Mouse (Mus musculus): ENCODE data around the gene Gba. TPM values are rescaled to one million over a fixed set of nuclear protein-coding genes. Genes with fewer than 3 reads are reported as not detected.

Gene Gba
- 119 TPM for polyA plus RNA-seq (2017; shearing (Covaris generic))

GRCm38 (mm10) chr3:89202253-89203141 lies at the start of gene Gba:
Gene Gba (plus strand): TSS chr3:89202928.

GRCm38 (mm10) chr3:89159616-89160344 lies 42.9 kb upstream of the Gba start, which contains the start of gene Hcn3:
Gene Hcn3 (minus strand): TSS chr3:89160196.

GRCm38 (mm10) chr3:89164506-89165267 lies 38.0 kb upstream of the Gba start, which contains the start of gene Clk2:
Gene Clk2 (plus strand): TSS chr3:89164795.

GRCm38 (mm10) chr3:89177242-89178106 lies 25.3 kb upstream of the Gba start, which contains the start of gene Scamp3:
Gene Scamp3 (plus strand): TSS chr3:89177473.

GRCm38 (mm10) chr3:89183058-89183958 lies 19.4 kb upstream of the Gba start, which contains the start of gene Fam189b:
Gene Fam189b (plus strand): TSS chr3:89183143.

GRCm38 (mm10) chr3:89214681-89215411 lies 12.1 kb downstream of the Gba start, which contains the start of gene Thbs3:
Gene Thbs3 (plus strand): TSS chr3:89215180.

GRCm38 (mm10) chr3:89226900-89227299 lies 24.2 kb downstream of the Gba start, which contains the start of gene Mtx1:
Gene Mtx1 (minus strand): TSS chr3:89227088.

GRCm38 (mm10) chr3:89228836-89229235 lies 26.1 kb downstream of the Gba start, which contains the start of gene Muc1:
Gene Muc1 (plus strand): TSS chr3:89229057.

GRCm38 (mm10) chr3:89245688-89246171 lies 43.0 kb downstream of the Gba start, which contains the start of gene Krtcap2:
Gene Krtcap2 (plus strand): TSS chr3:89245966.

GRCm38 (mm10) chr3:89246261-89247100 lies 43.8 kb downstream of the Gba start, which contains the start of gene Trim46:
Gene Trim46 (minus strand): TSS chr3:89246309.

Other genes starting within 250 kb of the Gba start
- 40.5 TPM for gene Rusc1, start 109.6 kb upstream of the Gba start, polyA plus RNA-seq (2017; shearing (Covaris generic))
- gene Gm43738, start 101.8 kb upstream of the Gba start, polyA plus RNA-seq (2017; shearing (Covaris generic)), result not detected
- gene Fdps, start 101.0 kb upstream of the Gba start, polyA plus RNA-seq (2017; shearing (Covaris generic)), result 75.6 TPM
- gene Pklr, start 66.8 kb upstream of the Gba start, polyA plus RNA-seq (2017; shearing (Covaris generic)), result not detected
- gene Hcn3, start 42.7 kb upstream of the Gba start, polyA plus RNA-seq (2017; shearing (Covaris generic)), result 2.4 TPM
- gene Clk2, start 38.1 kb upstream of the Gba start, polyA plus RNA-seq (2017; shearing (Covaris generic)), result 111 TPM
- 268 TPM for gene Scamp3, start 25.5 kb upstream of the Gba start, polyA plus RNA-seq (2017; shearing (Covaris generic))
- 236 TPM for gene Fam189b, start 19.8 kb upstream of the Gba start, polyA plus RNA-seq (2017; shearing (Covaris generic))
- gene Thbs3, start 12.3 kb downstream of the Gba start, polyA plus RNA-seq (2017; shearing (Covaris generic)), result 2.0 TPM
- 132 TPM for gene Mtx1, start 24.2 kb downstream of the Gba start, polyA plus RNA-seq (2017; shearing (Covaris generic))
- 1.1 TPM for gene Muc1, start 26.1 kb downstream of the Gba start, polyA plus RNA-seq (2017; shearing (Covaris generic))
- gene Krtcap2, start 43.0 kb downstream of the Gba start, polyA plus RNA-seq (2017; shearing (Covaris generic)), result 217 TPM
- 3.1 TPM for gene Trim46, start 43.4 kb downstream of the Gba start, polyA plus RNA-seq (2017; shearing (Covaris generic))
- 98.5 TPM for gene Dpm3, start 56.4 kb downstream of the Gba start, polyA plus RNA-seq (2017; shearing (Covaris generic))
- 270 TPM for gene Slc50a1, start 67.6 kb downstream of the Gba start, polyA plus RNA-seq (2017; shearing (Covaris generic))
- not detected for gene Efna1, start 78.2 kb downstream of the Gba start, polyA plus RNA-seq (2017; shearing (Covaris generic))
- not detected for gene Efna3, start 120.0 kb downstream of the Gba start, polyA plus RNA-seq (2017; shearing (Covaris generic))
- 0.55 TPM for gene Efna4, start 135.1 kb downstream of the Gba start, polyA plus RNA-seq (2017; shearing (Covaris generic))
- gene Adam15, start 147.1 kb downstream of the Gba start, polyA plus RNA-seq (2017; shearing (Covaris generic)), result 18.3 TPM
- gene Dcst2, start 159.0 kb downstream of the Gba start, polyA plus RNA-seq (2017; shearing (Covaris generic)), result 0.36 TPM
- 0.45 TPM for gene Dcst1, start 162.3 kb downstream of the Gba start, polyA plus RNA-seq (2017; shearing (Covaris generic))
- gene Zbtb7b, start 191.8 kb downstream of the Gba start, polyA plus RNA-seq (2017; shearing (Covaris generic)), result 53.9 TPM
- not detected for gene Lenep, start 199.9 kb downstream of the Gba start, polyA plus RNA-seq (2017; shearing (Covaris generic))
- 54.2 TPM for gene Flad1, start 208.9 kb downstream of the Gba start, polyA plus RNA-seq (2017; shearing (Covaris generic))
- gene Cks1b, start 215.5 kb downstream of the Gba start, polyA plus RNA-seq (2017; shearing (Covaris generic)), result 20.0 TPM
- gene Shc1, start 215.5 kb downstream of the Gba start, polyA plus RNA-seq (2017; shearing (Covaris generic)), result 76.8 TPM
- gene Pygo2, start 227.3 kb downstream of the Gba start, polyA plus RNA-seq (2017; shearing (Covaris generic)), result 69.6 TPM
- 110 TPM for gene Pbxip1, start 233.8 kb downstream of the Gba start, polyA plus RNA-seq (2017; shearing (Covaris generic))